Mouse (Mus musculus): ENCODE measurements around the gene Slc6a12.

The Slc6a12 gene

DNA sequence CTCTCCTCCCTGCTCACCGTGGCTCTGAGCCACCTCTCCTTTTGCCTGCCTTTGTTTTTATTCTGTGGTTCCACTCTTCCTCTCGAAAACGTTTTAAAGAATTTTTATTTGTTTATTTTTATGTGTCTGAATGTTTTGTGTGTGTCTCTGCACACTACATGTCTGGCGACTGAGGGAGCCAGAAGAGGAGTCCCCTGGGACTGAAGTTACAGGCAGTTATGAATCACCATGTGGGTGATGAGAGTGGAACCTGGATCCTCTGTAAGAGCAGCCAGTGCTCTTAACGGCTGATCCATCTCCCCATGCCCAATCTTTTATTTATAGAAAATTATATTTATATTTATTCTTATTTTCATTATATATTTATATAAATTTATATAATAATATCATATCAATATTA, 1.5 kb downstream of the Slc6a12 start:
- no peak for DNase-seq

DNA sequence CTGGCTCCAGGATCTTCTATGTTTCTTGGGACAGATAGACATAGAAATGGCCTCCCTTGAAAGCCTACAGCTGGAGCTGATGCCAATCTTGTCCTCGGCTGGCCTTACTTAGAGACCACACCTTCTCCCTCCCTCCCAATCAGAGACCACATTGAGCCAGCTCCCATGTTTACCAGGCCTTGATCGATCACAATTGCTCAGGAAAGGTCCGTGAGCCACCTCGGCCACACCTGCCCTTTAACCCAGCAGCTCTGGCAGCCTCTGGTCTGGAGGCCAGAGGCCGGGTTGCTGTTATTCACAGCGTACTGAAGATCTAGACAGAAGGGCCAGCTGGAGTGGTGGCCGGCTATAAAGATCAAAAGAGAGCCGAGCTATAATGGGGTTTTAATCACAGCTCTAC, 3.6 kb downstream of the Slc6a12 start:
- no peak for DNase-seq

DNA sequence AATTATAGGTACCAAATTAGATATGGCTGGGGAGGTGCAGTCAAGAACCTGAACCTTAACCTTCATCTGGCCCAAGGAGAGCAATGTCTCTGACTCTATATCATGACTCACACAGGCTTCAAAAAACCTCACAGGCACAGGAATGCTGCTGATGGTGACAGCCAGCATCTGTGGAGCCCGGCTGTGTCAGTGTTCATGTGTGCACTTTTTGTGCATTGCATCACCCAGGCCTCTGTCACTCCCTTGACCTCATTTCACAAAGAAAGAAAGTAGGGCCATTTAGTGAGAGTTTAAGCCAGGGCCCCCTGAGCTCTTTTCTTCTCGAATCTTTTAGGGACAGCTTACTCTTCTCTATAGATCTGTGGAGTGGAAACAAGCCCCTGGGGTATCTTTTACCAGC, 9.4 kb downstream of the Slc6a12 start:
- no peak for DNase-seq

DNA sequence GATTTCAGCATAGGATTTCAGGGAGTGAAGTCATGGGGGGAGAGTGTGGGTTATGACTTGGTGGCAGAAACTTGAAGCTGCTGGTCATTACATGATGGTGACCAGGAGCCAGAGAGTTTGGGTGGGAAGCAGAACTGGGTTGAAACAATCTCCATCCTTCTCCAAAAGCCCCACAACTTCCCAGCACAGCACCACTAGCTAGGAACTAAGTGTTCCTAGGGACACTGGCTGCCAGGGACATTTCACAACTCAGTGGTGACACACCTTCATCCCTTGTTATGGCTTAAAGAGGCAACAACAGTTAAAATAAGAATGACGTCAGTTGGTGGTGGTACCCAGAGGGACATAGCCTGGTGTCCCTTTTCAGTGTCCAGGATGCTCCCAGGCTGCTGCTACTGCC, 13.2 kb downstream of the Slc6a12 start:
- DNase-seq: no peak

DNA sequence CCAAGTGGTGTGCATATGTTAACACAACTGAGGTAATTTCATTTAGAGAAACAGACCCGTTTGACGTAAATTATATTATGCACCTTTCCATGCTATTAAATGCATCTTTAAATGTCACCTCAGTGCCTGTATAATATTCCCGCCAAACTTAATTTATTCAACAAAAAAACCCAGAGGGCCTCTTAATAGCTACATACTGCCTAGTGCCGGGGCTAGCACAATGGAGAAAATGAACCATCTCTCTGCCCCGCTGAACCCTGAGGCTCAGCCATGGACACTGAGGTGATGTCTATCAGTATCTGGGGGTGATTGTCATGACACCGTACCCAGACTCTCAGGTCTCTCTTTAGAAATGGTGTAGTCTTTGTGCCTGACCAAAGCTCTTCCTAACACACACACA, 14.4 kb downstream of the Slc6a12 start:
- no peak for DNase-seq

DNA sequence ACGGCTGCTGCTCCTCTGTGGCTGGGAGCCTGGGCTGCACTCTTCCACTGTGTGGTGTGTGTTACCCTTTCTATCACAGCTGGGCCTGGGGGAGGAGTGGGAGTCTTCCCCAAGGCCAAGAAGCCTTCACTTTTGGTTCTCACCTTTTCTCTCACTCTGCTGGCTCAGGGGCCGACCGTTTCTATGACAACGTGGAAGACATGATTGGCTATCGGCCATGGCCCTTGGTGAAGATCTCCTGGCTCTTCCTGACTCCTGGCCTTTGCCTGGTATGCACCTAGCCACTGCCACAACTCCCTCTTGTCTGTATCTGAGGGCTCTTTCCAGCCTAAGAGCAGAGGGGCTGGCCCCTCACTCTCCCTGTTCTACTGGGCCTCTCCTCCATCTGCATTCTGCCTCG, 20.2 kb downstream of the Slc6a12 start:
- no peak for DNase-seq

DNA sequence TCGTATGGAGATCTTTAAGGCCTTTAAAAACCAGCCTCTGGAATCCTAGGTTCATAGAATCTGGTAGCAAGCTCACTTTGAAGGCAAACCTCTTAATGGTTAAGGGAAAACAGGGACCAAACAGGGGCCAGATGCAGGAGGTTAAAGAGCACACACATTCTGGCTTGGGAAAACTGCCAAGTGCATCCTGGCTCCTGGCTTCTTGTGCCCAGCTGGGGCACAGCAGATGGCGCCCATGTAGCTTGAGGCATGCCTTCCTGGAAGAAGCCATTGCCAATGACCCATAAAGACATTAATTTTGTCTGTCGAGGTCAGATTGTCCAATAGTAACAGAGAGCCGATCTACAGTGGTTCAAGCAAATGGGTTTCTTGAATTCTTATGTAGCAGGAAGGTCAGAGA, 21.1 kb downstream of the Slc6a12 start:
- no peak for DNase-seq

DNA sequence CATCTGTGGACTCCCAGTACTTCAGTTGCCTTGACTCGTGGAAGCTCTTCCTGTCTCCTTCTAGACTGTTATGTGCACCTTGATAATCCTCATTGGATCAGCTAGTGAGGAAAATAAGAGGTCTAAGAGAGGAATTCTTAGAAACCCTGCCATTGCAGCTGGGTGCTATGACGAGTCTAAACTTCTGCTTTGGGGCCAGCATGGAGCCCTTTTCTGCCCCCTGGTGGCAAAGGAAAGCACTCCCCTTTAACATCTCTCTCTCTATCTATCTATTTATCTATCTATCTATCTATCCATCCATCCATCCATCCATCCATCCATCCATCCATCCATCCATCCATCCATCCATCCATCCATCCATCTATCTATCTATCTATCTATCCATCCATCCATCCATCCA, 23.7 kb downstream of the Slc6a12 start:
- DNase-seq: peak in 1 of 2 experiments; percentile 9

DNA sequence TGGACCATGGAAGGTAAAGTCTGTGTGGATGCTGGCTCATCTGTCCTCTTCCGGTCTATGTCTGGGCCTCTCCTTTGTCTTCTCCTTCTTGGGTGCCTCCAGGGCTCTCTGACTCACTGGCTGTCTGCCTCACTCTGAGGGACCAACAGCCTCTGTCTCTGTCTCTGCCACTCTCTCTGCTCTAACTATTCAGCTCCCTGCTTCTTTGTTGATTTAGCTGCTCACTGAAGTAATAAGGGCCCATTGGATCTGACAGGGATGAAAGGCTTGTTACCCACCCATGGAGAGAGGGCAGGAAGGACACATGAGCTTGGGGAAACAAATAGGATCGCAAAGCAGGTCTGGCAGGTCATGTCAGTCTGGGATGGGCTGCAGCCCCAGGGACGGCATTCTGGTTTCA, 24.2 kb downstream of the Slc6a12 start:
- no peak for DNase-seq

DNA sequence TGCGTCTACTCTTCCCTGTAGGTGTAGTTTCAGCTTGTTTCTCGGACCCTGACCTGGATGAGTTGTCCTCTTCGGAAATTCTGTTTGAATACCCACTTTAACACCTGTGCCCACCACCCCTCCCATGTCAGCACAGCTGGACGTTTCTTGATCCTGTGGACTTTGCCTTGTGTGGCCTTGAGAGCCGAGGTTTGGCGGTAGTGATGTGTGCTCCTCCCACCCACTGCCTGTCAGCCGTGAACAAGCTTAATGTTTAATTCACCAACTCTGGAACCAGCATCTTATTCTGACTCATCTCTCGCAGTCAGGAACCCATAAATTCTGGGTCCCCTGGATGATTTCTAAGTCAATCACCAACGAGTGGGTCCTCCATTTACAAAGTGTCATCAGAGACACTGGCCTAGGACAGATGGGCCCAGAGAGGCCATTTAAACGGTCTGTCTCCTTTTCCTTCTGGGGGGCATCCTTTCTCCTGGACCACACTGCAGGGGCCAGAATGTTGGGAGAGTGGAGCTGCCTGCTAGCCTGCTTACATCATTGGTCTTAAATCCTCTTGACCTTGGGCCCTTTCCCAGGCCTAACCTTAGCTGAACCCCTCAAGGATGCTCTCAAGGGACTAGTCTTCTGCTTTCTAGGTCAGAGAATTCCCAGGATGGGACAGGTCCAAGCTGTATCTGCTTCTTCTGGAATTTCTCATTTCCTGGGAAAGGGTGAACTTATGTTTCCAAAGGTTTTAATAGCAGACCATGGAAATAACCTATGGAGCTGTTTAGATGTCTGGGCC, 28.5 kb downstream of the Slc6a12 start:
- no peak for DNase-seq

DNA sequence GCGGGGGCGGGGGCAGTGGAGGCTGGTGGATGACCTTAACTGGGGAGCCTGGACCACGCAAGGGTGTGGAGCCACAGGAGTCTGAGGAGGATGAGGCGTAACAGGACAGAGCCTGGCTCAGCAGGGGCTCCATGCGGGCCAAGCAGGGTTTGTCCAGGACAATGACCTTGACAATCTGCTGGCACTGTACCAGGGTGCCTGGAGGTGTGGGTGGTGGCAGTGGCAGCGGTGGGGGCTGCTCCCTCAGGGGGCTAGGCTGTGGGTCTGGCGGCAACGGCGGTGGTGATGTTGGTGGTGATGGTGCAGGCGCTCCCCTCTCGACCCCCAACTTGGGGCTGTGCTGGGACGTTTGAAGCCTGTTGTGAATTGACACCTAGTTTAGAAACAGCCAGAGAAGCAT, 33.3 kb downstream of the Slc6a12 start:
- no peak for DNase-seq

DNA sequence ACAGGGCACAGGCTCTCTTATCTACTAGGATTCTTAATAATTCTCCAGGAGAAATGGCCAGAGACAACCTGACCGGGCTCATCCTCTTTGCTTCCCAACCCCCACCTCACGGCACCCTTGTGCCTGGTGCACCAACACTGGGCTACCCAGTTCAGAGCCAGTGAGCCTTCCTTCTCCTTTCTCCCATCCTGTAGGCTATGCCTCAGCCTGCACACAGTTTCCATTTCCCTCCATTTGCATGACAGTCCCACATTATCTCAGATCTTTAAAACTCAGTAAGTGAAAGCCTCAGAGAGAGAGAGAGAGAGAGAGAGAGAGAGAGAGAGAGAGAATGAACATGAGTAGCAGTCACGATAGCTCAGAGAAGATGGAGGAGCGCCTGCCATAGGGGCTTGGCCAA, 35.4 kb downstream of the Slc6a12 start:
- DNase-seq: no peak

DNA sequence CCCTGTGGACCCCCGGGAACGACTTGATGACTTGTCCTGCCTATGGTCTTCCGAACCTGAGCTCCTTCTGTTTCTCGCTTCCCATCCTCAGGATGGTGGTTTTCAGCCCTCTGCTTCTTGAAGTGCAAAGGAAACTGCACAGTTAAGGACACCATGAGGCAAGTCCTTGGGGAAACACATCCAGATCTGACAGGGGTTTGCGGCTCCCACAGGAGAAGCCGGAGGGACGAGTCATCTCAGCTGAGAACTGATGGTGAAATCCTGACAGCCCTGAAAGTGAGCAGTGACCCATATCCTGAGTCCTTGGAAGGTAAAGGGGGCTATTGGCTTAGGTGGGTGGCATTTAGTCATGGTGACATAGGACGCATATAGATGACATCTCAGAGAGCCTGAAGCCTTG, 37.7 kb downstream of the Slc6a12 start:
- DNase-seq: no peak

DNA sequence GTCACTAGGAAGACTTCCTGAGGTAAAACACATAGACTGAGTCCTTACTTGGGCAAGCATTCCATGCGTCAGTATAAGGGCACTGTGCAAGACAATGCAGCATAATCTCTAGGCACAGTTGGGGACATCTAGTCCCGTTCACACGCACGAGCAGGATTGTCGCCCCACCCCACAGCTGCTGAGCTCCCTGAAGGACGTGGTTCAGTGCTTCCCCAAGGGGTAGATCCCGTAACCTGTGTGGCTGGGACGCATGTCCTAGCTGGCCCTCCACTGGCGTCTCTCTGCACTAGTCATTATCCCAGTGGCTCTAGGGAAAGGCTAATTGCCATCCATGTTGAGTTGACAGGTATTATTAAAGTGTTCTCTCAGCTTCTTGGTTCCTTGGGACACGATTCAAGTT, 39.2 kb downstream of the Slc6a12 start:
- DNase-seq: no peak

DNA sequence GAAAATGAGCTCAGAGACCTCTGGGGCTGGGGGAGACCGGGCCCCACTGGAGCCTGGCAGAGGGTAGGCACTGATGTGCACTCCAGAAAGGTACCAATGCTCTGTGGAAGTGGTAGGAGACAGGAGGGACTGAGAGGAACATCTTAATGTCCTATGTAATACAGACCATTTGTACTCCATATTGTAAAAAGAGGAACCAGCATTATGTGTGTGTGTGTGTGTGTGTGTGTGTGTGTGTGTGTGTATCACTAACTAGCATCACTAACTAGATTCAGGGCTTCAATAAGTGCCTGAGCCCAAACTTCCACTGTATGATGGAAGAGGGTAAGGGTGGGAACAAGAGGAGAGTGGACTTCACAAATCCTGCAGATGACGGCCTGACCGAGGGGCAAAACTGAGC, 42.5 kb downstream of the Slc6a12 start:
- no peak for DNase-seq

DNA sequence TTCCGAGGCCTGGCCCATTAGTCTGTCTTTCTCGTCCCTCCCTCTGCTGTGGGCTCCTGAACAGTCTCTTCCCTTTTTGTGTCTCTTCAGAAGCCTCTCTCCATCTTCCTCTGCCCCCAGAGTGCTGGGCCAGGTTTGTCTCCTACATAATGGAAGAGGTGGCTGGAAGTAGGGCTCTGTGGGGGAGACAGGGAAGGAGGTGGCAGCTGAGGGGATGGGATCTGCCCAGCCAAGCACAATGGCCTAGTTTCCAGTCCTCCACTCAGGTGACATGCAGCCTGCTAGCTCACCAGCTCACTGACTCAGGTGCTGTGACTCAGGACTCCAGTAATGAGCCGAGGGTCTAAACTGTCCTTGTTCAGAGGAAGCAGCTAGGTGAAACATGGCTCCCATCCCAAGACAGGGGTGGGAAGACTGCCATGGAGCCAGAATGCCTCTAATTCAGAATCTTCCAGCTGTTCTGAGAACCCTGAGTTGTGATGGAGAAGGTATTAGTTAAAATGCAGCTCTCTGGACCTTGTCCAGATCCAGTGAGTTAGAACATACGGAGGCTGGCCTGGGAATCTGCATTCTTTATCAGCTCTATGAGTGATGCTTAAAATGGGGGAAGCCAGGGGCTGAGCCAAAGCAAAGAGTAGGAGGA, 49.9 kb downstream of the Slc6a12 start:
- DNase-seq: no peak

DNA sequence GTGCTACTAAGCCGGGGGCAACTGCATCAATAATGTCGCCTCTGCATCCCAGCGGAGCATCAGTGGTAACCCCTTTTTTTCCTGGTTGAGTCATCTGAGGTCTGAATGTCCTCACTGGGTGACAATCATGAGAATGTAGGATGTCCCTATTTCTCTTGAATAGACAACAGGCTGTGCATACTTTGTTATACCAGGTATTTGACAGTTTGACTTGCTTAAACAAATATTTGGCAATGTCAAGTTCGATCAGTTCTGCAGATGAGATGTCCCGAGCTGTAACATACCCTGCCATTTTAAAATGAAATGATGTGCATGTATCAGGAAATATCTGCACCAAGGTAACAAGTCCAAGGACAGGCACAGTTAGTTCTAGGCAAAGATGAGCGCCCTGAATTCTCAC, 58.3 kb downstream of the Slc6a12 start:
- DNase-seq: no peak

DNA sequence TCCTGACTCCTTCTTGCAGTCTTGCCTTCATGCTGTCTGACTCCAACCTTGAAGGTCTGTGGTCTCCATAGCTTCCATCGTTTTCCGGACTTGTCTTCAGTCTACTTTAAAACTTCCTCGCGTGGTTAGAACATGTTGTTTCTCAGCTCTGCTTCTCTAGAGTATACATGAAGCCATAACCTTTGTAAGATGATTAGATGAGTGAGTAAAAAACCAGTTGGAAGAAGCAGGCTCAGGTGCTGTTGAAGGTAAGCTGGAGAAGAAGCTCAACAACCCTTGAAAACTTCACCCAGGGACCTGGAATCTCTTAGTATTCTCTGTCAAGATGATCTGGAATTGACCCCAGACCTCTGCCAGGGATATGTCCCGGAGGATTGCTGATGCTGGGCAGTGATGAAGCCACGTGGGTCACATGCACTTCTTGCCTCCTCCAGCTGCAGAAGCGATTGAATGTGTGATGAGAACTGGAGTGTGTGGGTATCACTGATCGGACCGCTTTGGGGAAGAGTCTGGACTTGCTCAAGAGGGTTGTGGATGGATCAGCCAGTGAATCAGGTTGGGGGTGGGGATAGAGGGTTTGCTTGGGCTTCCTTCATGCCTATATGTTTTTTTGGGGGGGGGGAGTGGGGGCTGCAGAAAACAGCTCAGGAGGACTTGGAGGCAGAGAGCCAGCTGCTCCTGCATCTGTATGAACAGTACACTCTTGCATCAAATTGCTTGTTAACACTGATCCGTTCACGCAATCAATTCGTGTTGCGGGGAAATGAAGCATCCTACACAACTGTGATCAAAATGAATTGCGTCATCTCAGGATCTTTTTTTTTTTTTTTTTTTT, 59.2 kb downstream of the Slc6a12 start:
- no peak for DNase-seq

DNA sequence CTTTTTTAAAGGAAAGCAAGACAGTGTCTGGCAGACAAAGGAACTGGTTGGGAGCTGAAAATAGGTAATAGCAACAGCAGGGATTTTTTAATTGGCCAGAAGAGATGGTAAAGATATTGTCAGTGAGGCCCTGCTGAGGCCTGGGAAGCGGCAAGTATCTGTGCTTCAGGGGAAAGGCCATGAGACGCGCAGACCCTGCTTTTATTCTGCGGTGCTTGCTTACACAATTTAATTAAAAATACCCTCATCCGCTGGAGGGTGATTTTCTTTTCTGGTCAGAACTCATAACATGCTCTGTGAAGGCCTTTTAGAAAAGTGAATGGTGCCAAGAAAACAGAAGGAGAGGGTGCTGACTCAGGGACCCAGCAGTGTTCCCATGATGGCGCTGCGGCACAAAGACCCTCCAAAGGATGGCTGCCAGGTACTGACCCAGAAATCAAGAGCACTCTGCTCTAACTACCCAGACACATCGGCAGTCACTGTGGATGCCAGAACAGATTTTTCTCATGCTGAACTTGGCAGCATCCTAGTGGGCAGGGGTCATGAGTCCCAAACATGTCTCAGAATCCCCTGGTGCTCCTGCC, 59.9 kb downstream of the Slc6a12 start:
- DNase-seq: no peak

DNA sequence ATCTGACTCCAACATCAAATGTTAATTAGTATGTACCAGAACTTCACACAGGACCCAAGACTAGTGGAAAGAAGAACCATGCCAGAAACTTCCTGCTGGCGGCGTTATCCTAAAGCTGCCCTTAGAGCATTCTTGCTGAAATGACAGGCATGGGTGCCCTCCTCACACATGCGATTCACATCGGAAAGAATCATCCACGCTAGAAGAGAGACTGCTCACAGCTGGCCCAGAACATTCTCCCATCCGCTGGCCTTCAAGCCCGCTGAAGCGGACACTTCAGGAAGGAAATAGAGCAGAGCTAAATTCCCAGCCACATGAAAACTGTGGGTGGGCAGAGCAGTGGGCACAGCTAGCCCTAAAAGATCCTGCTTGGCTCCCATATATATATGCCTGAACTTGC, 62.4 kb downstream of the Slc6a12 start:
- DNase-seq: no peak

DNA sequence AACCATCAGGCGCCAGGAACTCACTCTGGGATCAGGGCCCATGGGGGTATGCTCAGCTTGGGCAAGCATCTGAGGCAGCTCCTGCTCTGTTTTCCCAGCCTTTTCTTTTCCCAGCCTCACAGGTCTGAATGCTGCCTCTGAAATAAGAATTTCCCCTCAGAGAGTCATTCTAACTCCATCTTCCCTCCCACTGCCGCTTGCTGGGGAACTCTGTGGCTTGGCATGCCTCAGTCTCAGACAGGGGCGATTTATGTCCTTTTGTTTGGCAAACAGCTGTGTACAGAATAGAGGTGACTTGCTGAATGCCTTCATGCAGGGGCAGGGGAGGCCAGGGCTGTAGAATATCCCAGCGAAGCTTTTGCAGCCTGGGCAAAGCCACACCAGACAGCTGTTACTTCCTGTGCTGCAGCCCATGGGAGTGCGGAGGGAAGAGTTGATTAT, 64.7 kb downstream of the Slc6a12 start:
- no peak for DNase-seq

DNA sequence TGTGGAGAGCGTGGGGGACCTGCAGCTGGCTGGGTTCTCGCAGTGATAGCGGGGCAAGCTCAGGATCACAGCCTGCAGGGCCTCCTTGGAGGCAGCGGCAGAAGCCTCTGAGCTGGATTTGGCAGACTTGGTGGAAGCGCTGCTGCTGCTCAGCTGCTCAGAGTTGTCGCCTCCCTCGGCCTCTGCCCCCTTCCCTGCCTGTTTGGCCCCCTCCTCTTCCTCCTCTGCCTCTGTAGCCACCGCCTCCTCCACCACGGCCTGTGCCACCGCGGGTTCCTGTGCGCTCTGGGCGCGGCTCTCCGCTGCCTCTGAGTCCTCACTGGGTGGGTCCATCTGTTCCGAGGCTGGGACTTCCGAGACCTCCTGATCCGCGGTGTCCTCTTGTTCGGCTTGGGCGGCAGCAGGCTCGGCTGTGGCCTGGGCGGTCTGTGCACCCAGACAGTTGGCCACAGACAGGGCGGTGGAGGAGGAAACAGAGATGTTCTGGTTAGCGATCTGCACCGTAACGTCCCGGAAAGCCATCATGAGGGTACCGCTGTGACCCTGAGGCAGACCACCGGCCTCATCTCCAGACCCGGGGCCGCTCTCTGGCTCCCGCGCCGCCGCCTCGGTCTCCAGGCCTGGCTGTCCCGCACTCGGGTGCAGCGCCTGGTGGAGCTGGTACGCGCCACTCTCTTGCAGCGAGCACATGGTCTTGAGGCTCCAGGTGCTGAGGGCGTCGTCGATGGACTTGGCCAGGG, 69.9 kb downstream of the Slc6a12 start:
- DNase-seq: no peak

All from thymus, postnatal 36 days (tissue).